ENCODE assay signal across 10 mouse cellular contexts in genomic region chr17:24477053-24477984, GRCm38 (mm10). TPM values are rescaled to one million over a fixed set of nuclear protein-coding genes. Genes with fewer than 3 reads are reported as not detected.
DNase-seq lines count a peak whose midpoint lies in the region; ATAC-seq lines count a peak whose summit lies in the region.
"Had no signal": no experiment of that assay in that cellular context is flagged by ENCODE, and none has a peak within 500 bp of the region (broad histone marks: within the 10 kb centered on the region; RNA-seq: fewer than 3 reads in every experiment).

No protein-coding gene starts in this region.

- H3K27me3 ChIP-seq in heart, embryonic 16.5 days (ENCODE audit: control insufficient read depth, insufficient read depth, low read length): no peaks in the 10 kb centered on the region
- H3K27me3 ChIP-seq in embryonic facial prominence, embryonic 12.5 days: no peaks in the 10 kb centered on the region
- no peaks in the 10 kb centered on the region for H3K27me3 ChIP-seq in intestine, embryonic 14.5 days (replicated peaks; ENCODE audit: control insufficient read depth, insufficient read depth, low read length)
- H3K27me3 ChIP-seq in midbrain, embryonic 15.5 days (replicated peaks): no peaks in the 10 kb centered on the region
- H3K27me3 ChIP-seq: Patski had no signal

- no peak overlapping the region for H3K4me2 ChIP-seq in heart, embryonic 16.5 days (ENCODE audit: low read depth, low read length)
- peak overlapping the region; percentile 69 for H3K4me2 ChIP-seq in embryonic facial prominence, embryonic 12.5 days (replicated peaks)
- peak overlapping the region; percentile 72 for H3K4me2 ChIP-seq in intestine, embryonic 14.5 days (ENCODE audit: low read length)
- peak overlapping the region; percentile 54; the same call in 1 of the 2 replicates for H3K4me2 ChIP-seq in midbrain, embryonic 15.5 days

- no peaks in the 10 kb centered on the region for H3K9me3 ChIP-seq in heart, embryonic 16.5 days (replicated peaks; ENCODE audit: control insufficient read depth, low read length)
- H3K9me3 ChIP-seq in embryonic facial prominence, embryonic 12.5 days: no peaks in the 10 kb centered on the region
- no peaks in the 10 kb centered on the region for H3K9me3 ChIP-seq in intestine, embryonic 14.5 days (ENCODE audit: control insufficient read depth, low read length)
- no peaks in the 10 kb centered on the region for H3K9me3 ChIP-seq in midbrain, embryonic 15.5 days

- H3K4me3 ChIP-seq in heart, embryonic 16.5 days (ENCODE audit: low read length): no peak overlapping the region
- no peak overlapping the region for H3K4me3 ChIP-seq in embryonic facial prominence, embryonic 12.5 days
- peak overlapping the region; percentile 93 for H3K4me3 ChIP-seq in intestine, embryonic 14.5 days (ENCODE audit: low read depth, low read length)
- H3K4me3 ChIP-seq in midbrain, embryonic 15.5 days: peak overlapping the region; percentile 61; the same call in 1 of the 2 replicates

- H3K27ac ChIP-seq in heart, embryonic 16.5 days (ENCODE audit: low read length): no peak overlapping the region
- H3K27ac ChIP-seq in embryonic facial prominence, embryonic 12.5 days: no peak overlapping the region
- no peak overlapping the region for H3K27ac ChIP-seq in intestine, embryonic 14.5 days (ENCODE audit: low read depth)
- H3K27ac ChIP-seq in midbrain, embryonic 15.5 days: no peak overlapping the region

- 89% methylated on average over 20 of the region's 20 CpGs for WGBS in heart, embryonic 16.5 days
- WGBS in embryonic facial prominence, embryonic 12.5 days: 91% methylated on average over 20 of the region's 20 CpGs
- 93% methylated on average over 20 of the region's 20 CpGs for WGBS in intestine, embryonic 14.5 days
- WGBS in midbrain, embryonic 15.5 days: 93% methylated on average over 20 of the region's 20 CpGs

- peaks cover 28% of the 10 kb centered on the region for H3K36me3 ChIP-seq in heart, embryonic 16.5 days (ENCODE audit: control insufficient read depth, insufficient read depth)
- H3K36me3 ChIP-seq in embryonic facial prominence, embryonic 12.5 days: peaks cover 48% of the 10 kb centered on the region
- peaks cover 44% of the 10 kb centered on the region for H3K36me3 ChIP-seq in intestine, embryonic 14.5 days (ENCODE audit: control insufficient read depth, insufficient read depth, low read length)
- H3K36me3 ChIP-seq in midbrain, embryonic 15.5 days (replicated peaks): peaks cover 18% of the 10 kb centered on the region

- peak overlapping the region; percentile 92 for H3K9ac ChIP-seq in heart, embryonic 16.5 days (ENCODE audit: low read length)
- H3K9ac ChIP-seq in embryonic facial prominence, embryonic 12.5 days: peak overlapping the region; percentile 73; the same call in 1 of the 2 replicates
- peak overlapping the region; percentile 84 for H3K9ac ChIP-seq in intestine, embryonic 14.5 days (ENCODE audit: low read length)
- peak overlapping the region; percentile 68 for H3K9ac ChIP-seq in midbrain, embryonic 15.5 days

- peaks cover 13% of the 10 kb centered on the region for H3K4me1 ChIP-seq in heart, embryonic 16.5 days (ENCODE audit: control insufficient read depth, insufficient read depth, low read length)
- peaks cover 28% of the 10 kb centered on the region for H3K4me1 ChIP-seq in embryonic facial prominence, embryonic 12.5 days
- H3K4me1 ChIP-seq in intestine, embryonic 14.5 days (replicated peaks; ENCODE audit: control insufficient read depth, insufficient read depth, low read length): peaks cover 22% of the 10 kb centered on the region
- peaks cover 30% of the 10 kb centered on the region for H3K4me1 ChIP-seq in midbrain, embryonic 15.5 days

- ATAC-seq in heart, embryonic 16.5 days (replicated peaks; ENCODE audit: extremely low read depth, insufficient read depth, low FRiP score): no peak
- no peak for ATAC-seq in embryonic facial prominence, embryonic 12.5 days (ENCODE audit: insufficient number of reproducible peaks, insufficient read depth, low FRiP score, low TSS enrichment)
- no peak for ATAC-seq in intestine, embryonic 14.5 days (replicated peaks; ENCODE audit: low FRiP score, low TSS enrichment, low read depth)
- no peak for ATAC-seq in midbrain, embryonic 15.5 days (replicated peaks)
- ATAC-seq in frontal cortex, adult (ENCODE audit: low TSS enrichment): no peak
- ATAC-seq: Patski had no signal

- no peak for DNase-seq in heart, adult 9 months (ENCODE audit: low spot score in 2 of 2)
- DNase-seq in intestine, embryonic 14.5 days (ENCODE audit: low spot score): no peak
- DNase-seq in urinary bladder, postnatal 4 days (ENCODE audit: low spot score in 2 of 2): no peak
- DNase-seq in kidney, adult 8-10 months: no peak

RNA-seq across cellular contexts. Expression of gene Mlst8, which starts 1.6 kb away (rescaled TPM):
- polyA plus RNA-seq in heart, embryonic 16.5 days (2015; fragmentation: Nextera tagmentation; extraction: Ambion mirVana): 18.7 and 19.5 TPM in 2 replicates
- 32.8 and 35.0 TPM in 2 replicates for polyA plus RNA-seq in embryonic facial prominence, embryonic 12.5 days (2016; fragmentation: Nextera tagmentation; extraction: Ambion mirVana)
- polyA plus RNA-seq in intestine, embryonic 14.5 days (2014; fragmentation: Nextera tagmentation; extraction: Ambion mirVana): 32.3 and 32.7 TPM in 2 replicates
- 40.6 and 43.7 TPM in 2 replicates for polyA plus RNA-seq in midbrain, embryonic 15.5 days (2015; fragmentation: Nextera tagmentation; extraction: Ambion mirVana)

RNA-seq across cellular contexts. Expression of gene Bricd5, which starts 3.6 kb away (rescaled TPM):
- 0.21 and 0.25 TPM in 2 replicates for polyA plus RNA-seq in heart, embryonic 16.5 days (2015; fragmentation: Nextera tagmentation; extraction: Ambion mirVana)
- polyA plus RNA-seq in embryonic facial prominence, embryonic 12.5 days (2016; fragmentation: Nextera tagmentation; extraction: Ambion mirVana): 1.7 TPM in 1 of 2 replicates, not detected in the other
- 0.50 and 0.53 TPM in 2 replicates for polyA plus RNA-seq in intestine, embryonic 14.5 days (2014; fragmentation: Nextera tagmentation; extraction: Ambion mirVana)
- 0.23 and 0.28 TPM in 2 replicates for polyA plus RNA-seq in midbrain, embryonic 15.5 days (2015; fragmentation: Nextera tagmentation; extraction: Ambion mirVana)
- polyA plus RNA-seq: heart, postnatal 0 days had no signal

RNA-seq across cellular contexts. Expression of gene Pgp, which starts 7.1 kb away (rescaled TPM):
- polyA plus RNA-seq in heart, embryonic 16.5 days (2015; fragmentation: Nextera tagmentation; extraction: Ambion mirVana): 71.1 and 76.0 TPM in 2 replicates
- 52.3 and 54.9 TPM in 2 replicates for polyA plus RNA-seq in embryonic facial prominence, embryonic 12.5 days (2016; fragmentation: Nextera tagmentation; extraction: Ambion mirVana)
- 73.1 and 81.0 TPM in 2 replicates for polyA plus RNA-seq in intestine, embryonic 14.5 days (2014; fragmentation: Nextera tagmentation; extraction: Ambion mirVana)
- 63.7 and 67.1 TPM in 2 replicates for polyA plus RNA-seq in midbrain, embryonic 15.5 days (2015; fragmentation: Nextera tagmentation; extraction: Ambion mirVana)

RNA-seq across cellular contexts. Expression of gene E4f1, which starts 7.2 kb away (rescaled TPM):
- 27.7 and 28.8 TPM in 2 replicates for polyA plus RNA-seq in heart, embryonic 16.5 days (2015; fragmentation: Nextera tagmentation; extraction: Ambion mirVana)
- polyA plus RNA-seq in embryonic facial prominence, embryonic 12.5 days (2016; fragmentation: Nextera tagmentation; extraction: Ambion mirVana): 38.4 and 43.2 TPM in 2 replicates
- 23.2 and 23.8 TPM in 2 replicates for polyA plus RNA-seq in intestine, embryonic 14.5 days (2014; fragmentation: Nextera tagmentation; extraction: Ambion mirVana)
- polyA plus RNA-seq in midbrain, embryonic 15.5 days (2015; fragmentation: Nextera tagmentation; extraction: Ambion mirVana): 53.1 and 55.6 TPM in 2 replicates

RNA-seq across cellular contexts. Expression of gene Caskin1, which starts 11.1 kb away (rescaled TPM):
- 0.24 and 0.52 TPM in 2 replicates for polyA plus RNA-seq in heart, embryonic 16.5 days (2015; fragmentation: Nextera tagmentation; extraction: Ambion mirVana)
- polyA plus RNA-seq in embryonic facial prominence, embryonic 12.5 days (2016; fragmentation: Nextera tagmentation; extraction: Ambion mirVana): 7.3 and 7.5 TPM in 2 replicates
- polyA plus RNA-seq in intestine, embryonic 14.5 days (2014; fragmentation: Nextera tagmentation; extraction: Ambion mirVana): 2.1 and 2.8 TPM in 2 replicates
- 50.3 and 52.9 TPM in 2 replicates for polyA plus RNA-seq in midbrain, embryonic 15.5 days (2015; fragmentation: Nextera tagmentation; extraction: Ambion mirVana)

Comparison
In these comparisons a context has a peak if more than half of its experiments do, and no peak if none do; other contexts are left out.
1. H3K4me3 ChIP-seq: peak in intestine, embryonic 14.5 days (single experiment) and midbrain, embryonic 15.5 days (single experiment); none in heart, embryonic 16.5 days (single experiment) and embryonic facial prominence, embryonic 12.5 days (single experiment).
2. Peak in every context shown above with its lines, with median percentiles within 50 percentile points of each other: H3K9ac ChIP-seq.